Mouse (Mus musculus) brain, embryonic 14.5 days (tissue): ENCODE data around the gene Hoxa10. TPM values are rescaled to one million over a fixed set of nuclear protein-coding genes. Genes with fewer than 3 reads are reported as not detected.

ENCODE experiments used
- DNase-seq: peaks from one replicate; pipeline ENCODE4 v3.0.0-alpha.2; 2011; ENCODE audit warnings: low read depth
- CTCF ChIP-seq: fragments of 200-500 bp; IDR thresholded peaks from 2 replicates; pipeline ENCODE4 v1.5.1; 2012; ENCODE audit warnings: inconsistent platforms, mild to moderate bottlenecking, moderate library complexity, borderline replicate concordance; ENCODE audit not compliant: insufficient read depth, insufficient read length; ENCODE audit errors: extremely low read depth
- POLR2A ChIP-seq: fragments of 200-500 bp; IDR thresholded peaks from 2 replicates; pipeline ENCODE4 v1.6.1; 2012; ENCODE audit warnings: mild to moderate bottlenecking, inconsistent platforms, borderline replicate concordance; ENCODE audit not compliant: poor library complexity, insufficient read depth, insufficient read length, severe bottlenecking; ENCODE audit errors: extremely low read depth
- polyA plus RNA-seq: library from polyadenylated mRNA; depleted of rRNA; stranded (reverse); fragments of >200 nt; gene quantifications from 2 replicates; pipeline ENCODE4 v1.2.3, GENCODE M21; 2012

Gene Hoxa10
- polyA plus RNA-seq, 1 experiment: 0.08 TPM

- no peak for DNase-seq
- TF ChIP-seq CTCF (no peak), POLR2A (no peak)
These were observed 23.2 kb downstream of the Hoxa10 start for GRCm38 (mm10) chr6:52217459-52217768.

DNA sequence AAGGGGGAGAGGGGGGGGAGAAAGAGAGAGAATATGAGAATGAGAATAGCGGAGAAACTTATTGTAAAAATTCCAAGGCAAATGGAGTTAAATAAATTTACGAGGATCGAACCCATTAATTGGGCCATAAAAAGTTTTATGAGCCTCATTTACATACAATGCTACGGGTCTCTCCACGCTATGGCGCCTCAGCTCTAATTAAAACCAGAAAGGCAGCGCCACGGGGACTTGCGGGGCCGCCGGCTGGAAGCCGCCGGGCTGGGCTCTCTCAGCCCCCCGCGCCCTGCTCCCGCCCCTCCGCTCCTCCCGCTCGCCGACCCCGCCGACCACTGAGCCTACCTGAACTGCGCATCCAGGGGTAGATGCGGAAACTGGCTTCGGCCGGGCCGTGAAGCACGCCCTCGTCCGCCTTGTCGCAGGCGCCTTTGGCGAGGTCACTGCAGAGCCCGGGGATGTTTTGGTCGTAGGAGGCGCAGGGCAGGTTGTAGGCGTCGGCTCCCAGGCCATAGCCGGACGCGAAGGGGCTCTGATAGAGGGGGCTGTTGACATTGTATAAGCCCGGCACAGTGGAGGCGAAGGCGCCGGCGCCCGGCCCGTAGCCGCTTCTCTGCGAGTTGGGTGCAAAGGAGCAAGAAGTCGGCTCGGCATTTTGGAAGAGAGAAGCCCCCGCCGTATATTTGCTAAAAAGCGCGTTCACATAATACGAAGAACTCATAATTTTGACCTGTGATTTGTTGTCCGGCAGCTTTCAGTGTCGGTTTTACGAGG lies 23.8 kb downstream of the Hoxa10 start:
- TF ChIP-seq POLR2A: no peak
- TF ChIP-seq CTCF: no peak
- DNase-seq: no peak

DNA sequence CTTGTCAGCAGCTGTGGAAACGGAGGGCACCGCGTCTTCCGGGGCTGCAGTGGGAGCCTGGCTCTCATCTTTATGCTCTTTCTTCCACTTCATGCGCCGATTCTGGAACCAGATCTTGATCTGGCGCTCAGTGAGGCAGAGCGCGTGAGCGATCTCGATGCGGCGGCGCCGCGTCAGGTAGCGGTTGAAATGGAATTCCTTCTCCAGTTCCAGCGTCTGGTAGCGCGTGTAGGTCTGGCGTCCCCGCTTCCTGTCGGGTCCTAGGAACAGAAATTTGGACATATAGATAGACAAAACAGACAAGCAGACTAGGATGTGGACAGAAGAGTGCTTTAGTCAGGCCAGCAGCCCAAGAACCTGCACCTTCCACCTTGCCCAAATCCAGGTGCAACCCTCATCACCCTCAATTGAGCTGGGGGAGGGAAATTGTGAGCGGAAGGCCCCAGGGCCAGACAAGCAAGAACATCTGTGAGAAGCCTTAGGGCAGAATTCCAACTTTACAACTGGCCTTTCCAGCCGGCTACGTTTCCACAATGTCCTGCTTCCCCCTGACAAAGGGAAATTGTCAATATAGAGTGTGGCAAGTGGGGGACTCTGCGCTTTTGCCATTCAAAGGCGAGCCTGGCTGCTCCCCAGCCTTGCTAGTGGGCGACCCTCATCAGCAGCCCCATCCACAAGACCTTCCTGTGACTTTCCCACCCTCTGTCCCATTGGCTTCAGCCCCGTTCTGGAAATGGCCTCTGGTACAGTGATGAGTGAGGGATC lies 24.7 kb downstream of the Hoxa10 start:
- TF ChIP-seq CTCF: no peak
- no peak for TF ChIP-seq POLR2A
- no peak for DNase-seq

DNA sequence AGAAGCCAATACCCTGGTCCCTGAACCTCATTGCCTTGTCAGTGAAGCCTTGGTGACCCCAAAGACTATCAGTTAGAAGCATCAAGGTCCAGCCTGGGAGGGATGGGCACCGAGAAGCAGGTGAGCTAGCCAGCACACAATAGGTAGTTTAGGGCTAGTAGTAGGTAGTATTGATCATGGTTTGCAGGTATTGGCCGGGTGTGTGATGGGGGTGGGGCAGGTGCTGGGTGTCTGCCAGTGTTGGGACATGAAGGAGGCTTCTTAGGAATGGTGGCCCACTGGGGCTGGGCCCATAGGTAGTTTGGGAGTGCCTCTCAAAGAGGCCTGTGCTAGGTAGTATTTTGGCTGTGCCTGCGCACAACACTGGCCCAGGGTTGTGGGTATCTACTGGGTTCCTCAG lies 25.6 kb downstream of the Hoxa10 start:
- DNase-seq: no peak
- TF ChIP-seq CTCF: no peak

DNA sequence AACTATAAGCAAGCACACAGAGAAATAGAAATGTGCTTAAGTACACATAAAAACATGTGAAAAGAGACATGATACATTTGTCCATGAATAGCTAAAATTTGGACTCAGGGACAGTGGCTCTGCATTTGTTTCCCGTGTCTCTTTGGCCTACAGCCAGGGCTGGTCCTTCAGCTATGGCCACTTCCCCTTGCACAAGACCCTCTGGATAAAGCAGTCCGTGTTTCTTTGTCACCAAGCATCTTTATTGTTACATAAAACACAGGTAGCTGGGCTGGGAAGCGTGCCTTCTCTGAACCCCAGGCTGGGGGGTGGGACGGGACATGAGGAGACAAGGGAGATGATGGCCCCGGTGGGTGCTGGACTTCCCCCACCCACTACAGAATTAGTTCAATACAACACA lies 26.4 kb downstream of the Hoxa10 start:
- DNase-seq: no peak
- TF ChIP-seq POLR2A: no peak
- TF ChIP-seq CTCF: no peak

DNA sequence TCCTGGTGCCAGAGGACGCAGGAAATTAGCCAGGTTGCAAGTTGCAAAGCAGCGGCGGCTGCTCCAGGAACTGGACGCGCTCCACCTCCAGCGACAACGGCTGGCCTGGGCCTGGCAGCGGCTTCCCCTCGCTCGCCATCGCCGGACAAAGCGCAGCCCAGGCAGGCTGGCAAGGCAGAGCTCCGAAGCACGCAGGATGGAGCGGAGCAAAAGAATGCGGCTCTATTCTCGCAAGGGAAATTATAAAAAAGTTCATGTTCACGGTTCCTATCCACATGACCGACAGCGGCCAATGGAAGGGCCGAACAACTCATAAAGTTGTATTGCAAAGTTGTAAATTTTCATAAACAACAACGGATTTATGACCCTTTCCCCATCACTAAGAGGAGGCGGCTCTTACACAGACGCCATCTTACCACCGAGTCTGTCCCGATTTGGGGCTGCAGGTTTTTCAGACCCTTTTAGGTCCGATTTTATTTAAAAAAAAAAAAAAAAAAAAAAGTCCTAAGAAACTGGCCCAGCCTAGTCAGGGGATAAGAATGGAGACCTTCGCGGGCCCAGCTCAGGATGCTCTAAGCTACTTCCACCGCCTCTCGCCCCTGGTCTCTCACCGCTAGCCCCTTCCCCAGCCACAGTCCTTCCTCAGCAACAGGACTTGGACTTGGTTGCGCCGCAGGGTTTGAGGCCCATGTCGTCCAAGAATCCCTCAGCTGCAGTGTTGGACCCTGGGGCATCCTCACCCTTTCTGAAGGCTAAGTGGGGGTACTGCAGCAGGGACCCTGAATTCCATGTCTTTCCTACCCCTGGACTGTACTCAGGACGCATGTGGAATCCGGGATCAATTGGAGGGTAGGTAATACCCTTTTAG lies 27.3 kb downstream of the Hoxa10 start, which contains the start of the genes Hoxa3 and Gm28308:
Hoxa3 (minus strand) TSS at position 218 of the 868 bp plus-strand sequence.
Gm28308 (minus strand) TSS at position 221 of the 868 bp plus-strand sequence.
- TF ChIP-seq POLR2A (no peak), CTCF (no peak)
- no peak for DNase-seq

DNA sequence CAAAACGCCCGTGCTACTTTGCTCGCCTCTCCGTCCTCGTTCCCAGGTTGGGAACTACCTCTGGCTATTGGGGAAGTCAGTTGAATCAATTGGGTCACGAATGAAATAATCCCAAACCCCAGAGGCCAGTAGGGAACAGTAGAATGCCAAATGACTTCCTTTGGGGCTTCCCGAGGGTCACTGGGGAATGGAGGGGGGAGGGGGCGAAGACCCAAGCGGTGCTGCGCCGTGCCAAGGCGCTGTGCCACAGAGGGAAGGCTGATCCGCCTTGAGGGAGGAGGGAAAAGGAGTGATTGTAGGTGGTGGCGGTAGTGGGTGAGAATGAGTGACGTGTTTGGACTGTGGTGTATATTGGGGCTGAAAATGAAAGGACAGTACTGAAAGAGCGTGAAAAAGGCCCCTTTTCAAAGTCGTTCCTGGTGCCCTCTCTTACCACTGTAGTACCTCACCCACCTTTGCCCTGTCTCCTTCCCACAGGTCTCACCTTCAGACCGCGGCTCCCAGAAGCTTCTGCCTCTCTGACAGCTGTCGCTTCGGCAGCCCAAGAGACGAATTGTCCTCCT lies 28.0 kb downstream of the Hoxa10 start:
- TF ChIP-seq POLR2A: no peak
- TF ChIP-seq CTCF: no peak
- no peak for DNase-seq

DNA sequence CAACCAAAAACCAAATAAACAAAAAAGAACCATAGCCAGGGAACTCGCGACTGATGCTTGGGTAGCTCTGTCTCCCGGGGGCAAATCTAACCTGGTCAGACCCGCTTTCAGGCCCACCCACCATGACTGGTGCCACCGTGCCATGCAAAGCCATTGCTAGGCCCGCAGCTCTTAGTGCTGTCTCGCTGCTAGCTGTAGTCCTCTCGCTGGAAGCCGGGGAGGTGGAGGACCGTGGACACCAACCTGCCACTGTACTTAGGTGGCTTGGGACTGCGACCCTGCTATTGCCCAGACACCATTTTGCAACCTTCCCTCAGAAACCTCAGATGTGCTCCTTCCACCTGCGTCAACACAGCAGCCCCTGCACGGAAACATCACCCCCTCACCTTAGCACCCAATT lies 28.7 kb downstream of the Hoxa10 start:
- TF ChIP-seq CTCF: no peak
- no peak for TF ChIP-seq POLR2A
- DNase-seq: no peak

- TF ChIP-seq POLR2A: no peak
- peak; percentile 84 for TF ChIP-seq CTCF
- peak; percentile 84 for DNase-seq
These were observed 29.3 kb downstream of the Hoxa10 start for GRCm38 (mm10) chr6:52211170-52211935.

GRCm38 (mm10) chr6:52209685-52210046 lies 31.0 kb downstream of the Hoxa10 start:
- DNase-seq: no peak
- TF ChIP-seq POLR2A (no peak), CTCF (no peak)

- TF ChIP-seq CTCF: no peak
- TF ChIP-seq POLR2A: no peak
These were observed 31.6 kb downstream of the Hoxa10 start for GRCm38 (mm10) chr6:52208868-52209684.

More at GRCm38 (mm10) chr6:52208868-52209684, 31.6 kb downstream of the Hoxa10 start:
- DNase-seq: no peak
